Mouse (Mus musculus) forebrain, embryonic 15.5 days (tissue): ENCODE results near the gene Med17. TPM values are rescaled to one million over a fixed set of nuclear protein-coding genes. Genes with fewer than 3 reads are reported as not detected.
"Not testable (repeated sequence)": the region's sequence is repeated elsewhere in the genome, so short reads cannot be mapped to it uniquely, and the experiment has no call there.

Experiments used
- ATAC-seq: fragments of 200-750 bp; cut with Nextera tagmentation; replicated peaks from 2 replicates; pipeline ENCODE4 v1.8.0; 2017; ENCODE audit warnings: mild to moderate bottlenecking, moderate TSS enrichment, moderate library complexity
- H3K27ac ChIP-seq: fragments of 300-500 bp; sonication (generic); replicated peaks from 2 replicates; pipeline ENCODE4 v1.5.1; 2015; ENCODE audit warnings: mild to moderate bottlenecking, inconsistent platforms
- H3K27me3 ChIP-seq: fragments of 300-500 bp; sonication (generic); 2 replicates; pipeline ENCODE4 v1.6.1; 2015; ENCODE audit warnings: inconsistent platforms
- H3K36me3 ChIP-seq: fragments of 300-500 bp; sonication (generic); 2 replicates; pipeline ENCODE4 v1.6.1; 2015; ENCODE audit warnings: mild to moderate bottlenecking, inconsistent platforms
- H3K4me1 ChIP-seq: fragments of 300-500 bp; sonication (generic); 2 replicates; pipeline ENCODE4 v1.6.1; 2015; ENCODE audit warnings: inconsistent platforms
- H3K4me2 ChIP-seq: fragments of 300-500 bp; sonication (generic); replicated peaks from 2 replicates; pipeline ENCODE4 v1.6.1; 2015; ENCODE audit warnings: mild to moderate bottlenecking, inconsistent platforms
- H3K4me3 ChIP-seq: fragments of 300-500 bp; sonication (generic); 2 replicates; pipeline ENCODE4 v1.5.1; 2015; ENCODE audit warnings: mild to moderate bottlenecking, inconsistent platforms
- H3K9ac ChIP-seq: fragments of 300-500 bp; sonication (generic); replicated peaks from 2 replicates; pipeline ENCODE4 v1.6.1; 2015; ENCODE audit warnings: mild to moderate bottlenecking, inconsistent platforms
- H3K9me3 ChIP-seq: fragments of 300-500 bp; sonication (generic); 2 replicates; pipeline ENCODE4 v1.6.1; 2016; ENCODE audit warnings: inconsistent platforms
- WGBS: fragments of 180-500 bp; shearing (Covaris S2); methylation state at CpG from one replicate; pipeline ENCODE4 v1.1.7; 2015; ENCODE audit warnings: mixed read lengths; 5-methylcytosine and 5-hydroxymethylcytosine counted together
- polyA plus RNA-seq: library from polyadenylated mRNA; unstranded; fragments of >200 nt; fragmentation: Nextera tagmentation; extraction: Ambion mirVana; gene quantifications from 2 replicates; pipeline ENCODE4 v1.2.1, GENCODE M21; 2015

Med17 gene
- polyA plus RNA-seq, 1 experiment from 2014 or later, result 43.5 TPM

DNA sequence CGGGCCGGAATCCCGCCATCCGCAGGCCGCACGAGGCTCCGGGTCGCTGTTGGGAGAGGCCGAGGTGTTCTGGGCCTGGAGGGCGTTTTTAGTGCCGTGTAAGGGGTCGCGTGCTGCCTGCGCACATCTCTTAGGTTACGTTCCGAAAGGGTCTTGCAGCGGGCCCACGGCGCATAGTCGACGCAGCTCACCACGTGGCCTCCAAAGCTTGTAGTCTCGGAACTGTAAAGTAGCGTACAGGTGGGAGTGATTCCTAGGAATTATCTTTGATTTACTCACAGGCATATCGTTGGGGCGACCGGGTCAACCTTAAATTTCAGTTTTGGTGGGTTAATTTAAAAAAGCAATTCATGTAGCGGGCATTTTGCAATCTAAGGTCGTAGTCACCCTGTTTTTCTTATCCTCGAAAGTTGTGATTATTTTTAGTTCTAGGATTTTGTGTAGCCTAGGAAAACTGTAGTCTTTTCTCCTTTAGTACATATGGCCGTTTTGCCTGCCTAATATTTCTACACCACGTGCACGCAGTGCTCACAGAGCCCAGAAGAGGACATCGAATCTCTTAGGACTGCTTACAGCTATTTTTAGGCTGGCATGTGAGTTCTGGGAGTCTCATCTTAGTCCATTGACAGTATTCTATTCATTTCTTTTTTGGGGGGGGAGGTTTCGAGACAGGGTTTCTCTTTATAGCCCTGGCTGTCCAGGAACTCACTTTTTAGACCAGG, 26.8 kb upstream of the Med17 start, which contains the start of gene 4931406C07Rik:
4931406C07Rik (minus strand) TSS at position 51 of the 722 bp plus-strand sequence.
- WGBS, result under 1% methylated on average over 35 of the region's 35 CpGs
- ATAC-seq, result peak; percentile 89

DNA sequence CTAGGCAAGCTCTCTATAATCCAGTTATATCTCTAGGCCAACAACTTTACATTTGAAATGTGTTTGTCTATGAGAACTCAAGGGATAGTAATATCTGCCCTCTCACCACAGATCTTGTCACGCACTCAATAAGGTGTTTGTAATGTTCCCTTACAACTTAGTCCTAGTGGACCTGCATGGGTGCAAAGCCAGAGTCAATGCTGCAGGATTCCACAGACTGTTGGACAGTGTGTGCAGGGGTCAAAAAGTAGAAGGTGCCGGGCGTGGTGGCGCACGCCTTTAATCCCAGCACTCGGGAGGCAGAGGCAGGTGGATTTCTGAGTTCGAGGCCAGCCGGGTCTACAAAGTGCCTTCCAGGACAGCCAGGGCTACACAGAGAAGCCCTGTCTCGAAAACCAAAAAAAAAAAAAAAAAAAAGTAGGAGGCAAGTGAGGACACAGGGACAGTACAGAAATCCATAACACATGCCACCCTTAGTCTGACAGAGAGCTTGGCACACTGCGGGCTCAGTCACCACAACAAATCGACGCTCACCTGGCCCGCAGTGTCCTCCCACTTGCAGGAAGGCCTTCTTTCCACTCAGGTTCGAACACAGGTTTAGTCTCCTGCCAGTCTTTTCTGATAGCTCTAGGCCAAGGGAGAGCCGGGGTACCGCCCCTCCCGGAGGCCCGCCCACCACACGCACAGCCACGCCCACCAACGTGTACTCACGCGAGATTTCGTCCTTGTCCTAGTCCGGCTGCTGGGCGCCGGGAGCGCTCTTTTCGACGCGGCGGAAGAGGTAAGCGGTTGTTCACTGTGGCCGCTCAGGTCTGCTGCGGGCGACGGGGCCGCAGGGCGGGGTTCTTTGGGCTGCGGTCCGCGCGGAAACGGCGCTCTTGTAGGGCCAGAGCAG, 26.0 kb upstream of the Med17 start, which contains the start of gene Taf1d:
Taf1d (plus strand) TSS at position 712 of the 895 bp plus-strand sequence.
- no peaks in the 10 kb centered on the region for H3K27me3 ChIP-seq
- no peaks in the 10 kb centered on the region for H3K9me3 ChIP-seq
- peaks cover 24% of the 10 kb centered on the region for H3K36me3 ChIP-seq
- 13% methylated on average over 45 of the region's 45 CpGs for WGBS
- peak within 1 kb of the TSS; percentile 98 for H3K4me3 ChIP-seq
- peaks cover 43% of the 10 kb centered on the region for H3K4me1 ChIP-seq
- ATAC-seq, result peak; percentile 98
- peak within 1 kb of the TSS; percentile 94 for H3K9ac ChIP-seq
- peak within 1 kb of the TSS; percentile 68 for H3K4me2 ChIP-seq
- H3K27ac ChIP-seq, result peak within 1 kb of the TSS; percentile 92

More for the DNA sequence above, 26.8 kb upstream of the Med17 start, which contains the start of gene 4931406C07Rik:
- Histone ChIP-seq H3K9me3 (no peaks in the 10 kb centered on the region), H3K27ac (peak within 1 kb of the TSS; percentile 92), H3K36me3 (peaks cover 28% of the 10 kb centered on the region), H3K4me2 (peak within 1 kb of the TSS; percentile 68), H3K27me3 (no peaks in the 10 kb centered on the region), H3K4me1 (peaks cover 41% of the 10 kb centered on the region), H3K4me3 (peak within 1 kb of the TSS; percentile 98), H3K9ac (peak within 1 kb of the TSS; percentile 94)

DNA sequence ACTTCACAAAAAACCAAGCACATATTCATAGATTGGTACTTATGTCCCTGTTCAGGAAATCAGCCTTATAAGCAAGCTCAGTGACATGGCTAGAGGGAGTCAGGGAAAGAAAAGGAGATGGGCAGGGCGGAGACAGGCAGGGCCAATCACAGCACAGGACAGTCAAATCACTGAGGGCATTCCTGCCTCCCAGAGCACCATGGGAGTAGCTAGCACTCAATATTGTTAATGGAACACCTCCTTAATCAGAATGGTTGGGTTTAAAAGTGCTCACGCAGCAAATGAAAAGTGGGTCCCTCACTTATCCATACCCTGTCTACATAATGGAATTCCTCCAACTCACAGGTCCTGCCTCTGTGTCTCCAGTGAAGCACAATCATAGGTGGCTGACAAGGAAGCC, 23.1 kb upstream of the Med17 start:
- H3K27me3 ChIP-seq, result no peaks in the 10 kb centered on the region
- H3K4me1 ChIP-seq, result peaks cover 26% of the 10 kb centered on the region
- 72% methylated on average over 2 of the region's 2 CpGs for WGBS
- H3K27ac ChIP-seq, result no peak overlapping the region
- no peak overlapping the region for H3K9ac ChIP-seq
- ATAC-seq, result no peak
- H3K4me3 ChIP-seq, result no peak overlapping the region
- H3K4me2 ChIP-seq, result no peak overlapping the region
- H3K9me3 ChIP-seq, result no peaks in the 10 kb centered on the region
- H3K36me3 ChIP-seq, result no peaks in the 10 kb centered on the region

DNA sequence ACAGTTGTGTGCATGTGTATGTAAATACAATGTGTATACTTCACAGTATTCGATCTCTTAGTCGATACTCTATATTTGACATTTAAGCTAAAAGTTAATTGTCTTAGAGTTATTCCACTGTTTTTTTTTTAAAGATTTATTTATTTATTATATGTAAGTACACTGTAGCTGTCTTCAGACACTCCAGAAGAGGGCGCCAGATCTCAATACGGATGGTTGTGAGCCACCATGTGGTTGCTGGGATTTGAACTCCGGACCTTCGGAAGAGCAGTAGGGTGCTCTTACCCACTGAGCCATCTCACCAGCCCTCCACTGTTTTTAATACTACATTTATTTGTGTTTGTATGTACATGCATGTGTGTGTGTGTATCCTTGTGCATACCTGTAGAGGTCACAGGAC, 22.3 kb upstream of the Med17 start:
- WGBS, result 79% methylated on average over 6 of the region's 6 CpGs
- not testable (repeated sequence) for ATAC-seq, H3K27me3 ChIP-seq, H3K4me3 ChIP-seq, H3K9me3 ChIP-seq, H3K4me2 ChIP-seq, H3K36me3 ChIP-seq, H3K9ac ChIP-seq, H3K27ac ChIP-seq
- H3K4me1 ChIP-seq, result peaks cover 18% of the 10 kb centered on the region

DNA sequence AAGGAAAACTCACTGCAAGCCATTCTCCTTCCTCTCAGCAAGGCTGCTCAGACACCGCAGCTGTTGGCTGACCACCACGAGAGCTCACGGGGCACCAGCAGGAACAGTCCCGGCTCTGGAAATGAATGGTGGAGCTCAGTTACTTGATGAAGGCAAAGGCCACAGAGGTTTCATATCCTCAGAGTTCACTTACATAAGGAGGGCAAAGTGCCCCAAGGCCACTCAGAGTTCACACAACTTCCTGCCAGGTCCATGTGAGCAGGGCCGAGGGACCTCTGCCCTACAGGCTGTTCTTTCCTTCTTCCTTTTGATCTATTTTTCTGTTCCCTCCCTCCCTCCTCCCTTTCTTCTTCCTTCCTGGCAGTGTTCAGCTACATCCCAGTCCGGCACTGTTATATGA, 21.7 kb upstream of the Med17 start:
- 0 out of 2 replicates have a peak overlapping the region, but pooled peaks have one; percentile 3 for H3K27ac ChIP-seq
- no peak for ATAC-seq
- peaks cover 13% of the 10 kb centered on the region for H3K4me1 ChIP-seq
- no peak overlapping the region for H3K4me2 ChIP-seq
- H3K9ac ChIP-seq, result no peak overlapping the region
- WGBS, result 49% methylated on average over 6 of the region's 6 CpGs
- no peaks in the 10 kb centered on the region for H3K9me3 ChIP-seq
- H3K36me3 ChIP-seq, result no peaks in the 10 kb centered on the region
- no peak overlapping the region for H3K4me3 ChIP-seq
- H3K27me3 ChIP-seq, result no peaks in the 10 kb centered on the region

DNA sequence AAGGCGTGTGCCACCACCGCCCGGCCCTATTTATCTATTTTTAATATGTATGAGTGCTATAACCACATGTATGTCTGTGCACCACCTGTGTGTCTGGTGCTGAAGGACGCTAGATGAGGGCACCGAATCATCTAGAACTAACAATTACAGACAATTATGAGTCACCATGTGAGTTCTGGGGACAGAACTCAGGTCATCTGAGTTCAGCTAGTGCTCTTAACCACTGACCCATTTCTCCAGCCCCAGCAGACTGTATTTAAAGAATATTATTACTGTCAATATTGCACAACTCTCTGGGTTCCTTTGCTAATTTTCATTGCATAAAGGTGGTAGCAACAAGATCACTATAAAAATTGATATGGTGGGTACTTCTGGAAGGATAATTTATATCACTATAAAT, 20.3 kb upstream of the Med17 start:
- no peak overlapping the region for H3K4me3 ChIP-seq
- WGBS, result 86% methylated on average over 5 of the region's 5 CpGs
- H3K36me3 ChIP-seq, result no peaks in the 10 kb centered on the region
- no peaks in the 10 kb centered on the region for H3K9me3 ChIP-seq
- no peak overlapping the region for H3K4me2 ChIP-seq
- ATAC-seq, result no peak
- no peaks in the 10 kb centered on the region for H3K27me3 ChIP-seq
- H3K27ac ChIP-seq, result no peak overlapping the region
- no peak overlapping the region for H3K9ac ChIP-seq
- peaks cover 7% of the 10 kb centered on the region for H3K4me1 ChIP-seq

DNA sequence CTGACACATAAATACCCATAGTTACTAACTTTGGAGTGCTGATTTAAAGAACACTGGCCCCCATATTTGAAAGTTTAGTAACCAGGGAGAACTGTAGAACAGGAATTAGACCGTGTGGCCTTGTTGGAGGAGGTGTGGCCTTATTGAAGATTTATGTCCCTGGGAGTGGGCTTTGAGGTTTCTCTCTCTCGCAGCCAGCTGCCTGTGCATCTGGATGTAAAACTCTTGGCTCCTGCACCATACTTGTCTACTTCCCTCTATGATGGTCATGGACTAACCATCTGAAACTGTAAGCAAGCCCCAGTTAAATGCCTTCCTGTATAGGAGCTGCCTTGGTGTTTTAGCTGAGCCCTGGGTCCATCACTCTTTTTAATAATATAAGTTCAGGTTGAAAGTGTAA, 18.7 kb upstream of the Med17 start:
- no peaks in the 10 kb centered on the region for H3K27me3 ChIP-seq

DNA sequence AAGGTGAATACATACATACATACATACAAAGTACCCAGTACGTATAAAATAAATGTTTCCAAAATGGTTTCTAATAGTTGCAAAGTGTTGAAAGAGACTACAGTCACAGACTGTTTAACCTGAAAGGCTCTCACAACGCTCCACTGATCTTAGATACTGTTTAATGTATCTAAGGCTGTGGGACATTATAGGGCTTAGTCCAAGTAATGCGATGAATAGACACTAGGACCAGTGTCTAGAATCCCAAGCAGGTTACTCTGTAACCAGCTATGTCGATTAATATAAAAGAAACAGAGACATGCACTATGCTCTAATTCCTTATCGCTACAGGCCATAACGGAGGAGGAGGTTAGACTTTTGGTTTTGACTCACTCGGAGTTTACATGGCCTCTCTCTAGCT, 17.4 kb upstream of the Med17 start:
- no peak for ATAC-seq
- no peak overlapping the region for H3K9ac ChIP-seq
- H3K27ac ChIP-seq, result no peak overlapping the region
- no peak overlapping the region for H3K4me3 ChIP-seq
- H3K36me3 ChIP-seq, result no peaks in the 10 kb centered on the region
- no peaks in the 10 kb centered on the region for H3K27me3 ChIP-seq
- 86% methylated on average over 7 of the region's 7 CpGs for WGBS
- no peak overlapping the region for H3K4me2 ChIP-seq
- H3K4me1 ChIP-seq, result peaks cover 4% of the 10 kb centered on the region; the same call in 1 of the 2 replicates
- H3K9me3 ChIP-seq, result no peaks in the 10 kb centered on the region

More for the DNA sequence above, 18.7 kb upstream of the Med17 start:
- Histone ChIP-seq H3K4me3 (no peak overlapping the region), H3K9ac (no peak overlapping the region), H3K4me1 (peaks cover 4% of the 10 kb centered on the region; the same call in 1 of the 2 replicates), H3K9me3 (no peaks in the 10 kb centered on the region), H3K4me2 (no peak overlapping the region), H3K36me3 (no peaks in the 10 kb centered on the region), H3K27ac (no peak overlapping the region)
- ATAC-seq, result no peak
- WGBS, result 84% methylated on average over 2 of the region's 2 CpGs

DNA sequence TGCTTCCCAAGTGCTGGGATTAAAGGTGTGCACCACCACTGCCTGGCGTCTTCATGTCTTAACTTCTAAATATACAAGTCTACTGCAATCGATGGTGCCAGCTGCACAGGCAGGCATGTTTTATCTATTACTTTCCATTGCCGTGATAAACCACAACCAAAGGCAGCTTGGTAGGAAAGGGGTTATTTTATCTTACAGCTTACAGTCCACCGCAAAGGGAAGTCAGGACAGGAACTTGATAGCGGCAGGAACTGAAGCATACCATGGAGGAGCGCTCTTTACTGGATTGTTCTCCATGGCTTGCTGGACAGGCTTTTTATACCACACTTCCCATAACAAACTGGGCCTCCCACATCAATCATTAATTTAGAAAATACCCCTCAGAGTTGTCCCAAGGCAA, 9.5 kb upstream of the Med17 start:
- H3K36me3 ChIP-seq, result peaks cover 8% of the 10 kb centered on the region; the same call in 1 of the 2 replicates
- H3K27ac ChIP-seq, result no peak overlapping the region
- H3K4me2 ChIP-seq, result no peak overlapping the region
- H3K9me3 ChIP-seq, result no peaks in the 10 kb centered on the region
- no peak overlapping the region for H3K9ac ChIP-seq
- no peaks in the 10 kb centered on the region for H3K4me1 ChIP-seq
- H3K4me3 ChIP-seq, result no peak overlapping the region
- ATAC-seq, result no peak
- WGBS, result 93% methylated on average over 6 of the region's 6 CpGs
- H3K27me3 ChIP-seq, result no peaks in the 10 kb centered on the region

DNA sequence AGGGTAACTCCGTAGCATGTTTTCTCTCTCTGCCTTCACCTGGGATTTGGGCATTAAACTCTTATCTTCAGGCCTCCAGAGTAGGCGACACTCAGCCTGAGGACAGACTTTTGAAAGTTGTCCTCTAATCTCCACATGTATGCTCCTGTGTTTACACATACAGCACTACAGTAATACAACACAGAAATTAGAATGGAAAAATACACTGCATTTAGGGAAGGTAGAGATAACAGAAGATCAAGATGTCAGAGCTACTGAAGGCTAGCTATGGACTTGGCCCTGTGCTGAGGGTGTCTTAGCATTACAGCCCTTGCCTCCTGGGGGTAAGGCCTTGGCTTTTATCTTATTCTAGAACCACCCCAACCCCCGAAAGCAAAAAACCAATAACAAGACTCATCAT, 8.7 kb upstream of the Med17 start:
- no peak for ATAC-seq
- H3K27ac ChIP-seq, result no peak overlapping the region
- H3K4me1 ChIP-seq, result no peaks in the 10 kb centered on the region
- WGBS, result 92% methylated on average over 3 of the region's 3 CpGs
- H3K36me3 ChIP-seq, result peaks cover 8% of the 10 kb centered on the region; the same call in 1 of the 2 replicates
- no peak overlapping the region for H3K9ac ChIP-seq
- H3K4me2 ChIP-seq, result no peak overlapping the region
- H3K27me3 ChIP-seq, result no peaks in the 10 kb centered on the region
- no peak overlapping the region for H3K4me3 ChIP-seq
- no peaks in the 10 kb centered on the region for H3K9me3 ChIP-seq

DNA sequence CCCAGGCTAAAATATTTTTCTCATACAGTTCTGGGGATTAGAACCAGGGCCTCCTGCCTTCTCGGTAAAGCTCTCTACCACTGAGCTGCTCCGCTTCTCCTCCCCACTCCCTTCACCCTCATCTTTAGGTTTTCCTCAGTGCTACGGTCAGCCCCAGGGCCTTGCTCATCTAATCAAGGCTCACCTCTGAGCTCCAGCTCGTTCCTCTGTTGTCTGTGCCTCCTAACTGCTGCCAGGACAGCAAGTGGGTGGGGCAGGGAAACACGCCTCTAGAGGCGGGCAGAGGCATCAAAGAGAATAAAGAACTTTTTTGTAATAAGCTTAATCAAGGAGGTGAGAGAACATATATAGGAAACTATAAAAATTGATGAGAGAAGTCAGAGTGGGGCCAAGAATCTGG, 8.1 kb upstream of the Med17 start:
- H3K27me3 ChIP-seq, result no peaks in the 10 kb centered on the region
- H3K4me2 ChIP-seq, result no peak overlapping the region
- no peak overlapping the region for H3K4me3 ChIP-seq
- no peaks in the 10 kb centered on the region for H3K9me3 ChIP-seq
- no peak overlapping the region for H3K9ac ChIP-seq
- no peak for ATAC-seq
- H3K36me3 ChIP-seq, result peaks cover 8% of the 10 kb centered on the region; the same call in 1 of the 2 replicates
- WGBS, result 44% methylated on average over 6 of the region's 6 CpGs
- H3K4me1 ChIP-seq, result no peaks in the 10 kb centered on the region
- no peak overlapping the region for H3K27ac ChIP-seq

DNA sequence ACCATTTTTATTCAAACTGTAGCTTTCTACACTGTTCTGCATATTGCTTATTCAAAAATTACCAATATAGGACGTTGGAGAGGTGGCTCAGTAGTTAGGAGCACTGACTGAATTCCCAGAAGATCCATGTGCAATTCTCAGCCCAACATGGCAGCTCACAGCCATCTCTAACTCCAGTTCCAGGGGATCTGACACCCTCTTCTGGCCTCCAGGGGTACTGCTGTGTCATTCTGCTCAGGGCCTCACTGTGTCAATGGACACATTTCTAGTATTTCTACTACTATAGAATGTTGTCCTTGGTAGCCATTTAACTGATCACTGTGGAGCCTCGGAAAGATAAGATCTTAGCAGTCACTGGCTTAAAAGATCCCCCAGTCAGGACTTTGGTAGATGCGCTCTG, 5.7 kb upstream of the Med17 start:
- ATAC-seq, result no peak
- Histone ChIP-seq H3K4me1 (peaks cover 8% of the 10 kb centered on the region), H3K36me3 (peaks cover 4% of the 10 kb centered on the region; the same call in 1 of the 2 replicates), H3K27me3 (no peaks in the 10 kb centered on the region), H3K4me3 (no peak overlapping the region), H3K4me2 (no peak overlapping the region), H3K9me3 (no peaks in the 10 kb centered on the region), H3K27ac (no peak overlapping the region), H3K9ac (no peak overlapping the region)
- WGBS, result 65% methylated on average over 3 of the region's 3 CpGs
